Mouse (Mus musculus) macrophage (primary cell): ENCODE data around the gene Il4ra. TPM values are rescaled to one million over a fixed set of nuclear protein-coding genes. Genes with fewer than 3 reads are reported as not detected.

Experiments used
- H3K27ac ChIP-seq: fragments of 350-480 bp; formaldehyde crosslinking; 2 replicates; pipeline ENCODE4 v1.9.0; 2021
- H3K36me3 ChIP-seq: fragments of 350-480 bp; formaldehyde crosslinking; 2 replicates; pipeline ENCODE4 v1.9.0; 2021; ENCODE audit errors: inconsistent target
- H3K4me3 ChIP-seq: fragments of 350-480 bp; formaldehyde crosslinking; 2 replicates; pipeline ENCODE4 v1.9.0; 2021; ENCODE audit errors: inconsistent target
- H3K79me2 ChIP-seq: fragments of 350-480 bp; formaldehyde crosslinking; 2 replicates; pipeline ENCODE4 v1.9.0; 2021; ENCODE audit errors: inconsistent target
- WGBS: methylation state at CpG from one replicate; pipeline ENCODE4 v1.1.7; 2026; ENCODE audit warnings: inconsistent platforms; ENCODE audit not compliant: missing documents; 5-methylcytosine and 5-hydroxymethylcytosine counted together
- polyA plus RNA-seq: library from polyadenylated mRNA; stranded (reverse); fragments of 250-400 nt; gene quantifications from 3 replicates; pipeline ENCODE4 v1.2.4, GENCODE M21; 2018; ENCODE audit warnings: inconsistent platforms

Il4ra gene
- polyA plus RNA-seq, 1 experiment from 2014 or later = 95.1 TPM

GRCm38 (mm10) chr7:125606265-125607164 lies 54.6 kb downstream of the Il4ra start:
- Histone ChIP-seq H3K36me3 (peaks cover 15% of the 10 kb centered on the region; the same call in 1 of the 2 replicates), H3K4me3 (no peak overlapping the region; the same call in 1 of the 2 replicates), H3K27ac (no peak overlapping the region), H3K79me2 (peaks cover 89% of the 10 kb centered on the region; the same call in 1 of the 2 replicates)
- WGBS = 86% methylated on average over 2 of the region's 2 CpGs

DNA sequence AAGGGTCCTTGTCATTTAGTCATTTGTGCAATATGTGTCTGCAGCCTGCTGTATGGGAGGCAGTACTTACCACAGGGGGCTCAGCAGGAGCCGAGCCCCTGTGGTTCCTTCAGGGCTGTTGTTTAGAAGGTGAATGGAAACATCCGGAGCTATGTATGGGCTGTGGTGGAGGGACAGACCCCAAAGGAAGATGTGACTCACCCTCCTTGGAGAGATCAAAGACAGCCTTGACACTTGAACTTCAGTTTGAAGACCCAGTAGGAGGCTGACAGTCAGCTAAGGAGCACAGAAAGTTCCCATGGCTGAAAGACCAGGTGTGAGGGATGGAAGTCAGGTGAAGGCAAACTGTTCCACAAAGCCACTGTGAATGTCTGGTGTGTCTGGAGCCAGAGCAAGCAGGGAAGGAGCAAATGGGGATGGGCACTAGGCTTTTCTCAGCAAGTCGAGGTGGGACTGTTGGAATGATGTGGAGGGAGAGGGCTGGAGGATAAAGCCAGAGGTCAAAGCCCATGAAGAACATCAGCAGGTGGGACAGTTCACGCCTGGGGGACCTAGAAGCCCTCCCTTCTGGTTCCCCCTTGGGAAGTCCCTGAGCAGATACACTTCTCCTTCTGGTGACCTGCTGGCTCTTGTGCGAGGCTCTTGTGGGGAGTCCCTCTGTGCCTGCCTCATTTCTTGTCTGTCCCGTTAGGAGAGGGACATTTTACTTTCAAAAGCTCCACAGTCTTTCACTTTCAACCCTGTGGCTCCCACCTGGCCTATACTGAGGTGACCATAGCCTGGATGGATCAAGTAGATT lies 55.7 kb downstream of the Il4ra start:
- Histone ChIP-seq H3K27ac (no peak overlapping the region), H3K79me2 (peaks cover 96% of the 10 kb centered on the region; the same call in 1 of the 2 replicates), H3K36me3 (peaks cover 15% of the 10 kb centered on the region; the same call in 1 of the 2 replicates), H3K4me3 (no peak overlapping the region)
- WGBS = 35% methylated on average over 6 of the region's 6 CpGs

GRCm38 (mm10) chr7:125608183-125608688 lies 56.3 kb downstream of the Il4ra start:
- Histone ChIP-seq H3K27ac (no peak overlapping the region), H3K36me3 (peaks cover 15% of the 10 kb centered on the region; the same call in 1 of the 2 replicates), H3K4me3 (no peak overlapping the region), H3K79me2 (peaks cover 90% of the 10 kb centered on the region; the same call in 1 of the 2 replicates)
- 78% methylated on average over 4 of the region's 4 CpGs for WGBS

DNA sequence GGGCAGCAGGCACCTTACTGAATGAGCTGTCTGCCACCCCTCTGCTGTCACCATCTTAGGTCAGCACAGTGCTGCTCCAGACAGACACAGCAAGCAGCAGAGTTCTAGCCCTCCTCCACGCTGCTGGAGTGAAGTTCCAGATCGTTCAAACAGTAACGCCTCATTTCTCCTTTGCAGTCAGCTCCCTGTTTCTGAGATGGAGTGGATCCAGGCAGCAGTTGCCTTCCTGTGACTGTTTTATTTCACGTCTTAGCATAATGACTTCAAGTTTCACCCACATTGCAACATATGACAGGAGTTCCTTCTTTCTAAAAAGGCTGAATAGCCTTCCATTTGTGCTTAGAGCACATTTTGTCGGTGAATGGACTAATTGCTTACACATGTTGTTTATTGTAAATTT lies 61.7 kb downstream of the Il4ra start:
- Histone ChIP-seq H3K4me3 (no peak overlapping the region), H3K36me3 (peaks cover 15% of the 10 kb centered on the region; the same call in 1 of the 2 replicates), H3K79me2 (peaks cover 80% of the 10 kb centered on the region; the same call in 1 of the 2 replicates), H3K27ac (peak overlapping the region; percentile 86)
- 1% methylated on average over 5 of the region's 5 CpGs for WGBS

DNA sequence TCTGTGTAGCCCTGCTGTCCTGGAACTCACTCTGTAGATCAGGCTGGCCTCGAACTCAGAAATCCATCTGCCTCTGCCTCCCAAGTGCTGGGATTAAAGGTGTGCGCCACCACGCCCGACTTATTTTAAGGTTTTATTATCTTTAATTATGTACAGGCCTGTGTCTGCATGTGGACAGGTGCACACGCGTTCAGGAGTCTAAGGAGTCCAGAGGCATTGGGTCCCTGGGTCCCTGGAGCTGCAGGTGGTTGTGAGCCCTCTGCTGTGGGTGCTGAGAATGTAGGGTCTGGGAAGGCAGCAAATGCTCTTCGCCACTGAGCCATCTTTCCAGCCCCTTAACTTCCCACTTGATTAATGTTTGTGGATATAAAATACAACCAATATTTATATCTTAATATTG lies 63.5 kb downstream of the Il4ra start:
- WGBS = 99% methylated on average over 7 of the region's 7 CpGs

DNA sequence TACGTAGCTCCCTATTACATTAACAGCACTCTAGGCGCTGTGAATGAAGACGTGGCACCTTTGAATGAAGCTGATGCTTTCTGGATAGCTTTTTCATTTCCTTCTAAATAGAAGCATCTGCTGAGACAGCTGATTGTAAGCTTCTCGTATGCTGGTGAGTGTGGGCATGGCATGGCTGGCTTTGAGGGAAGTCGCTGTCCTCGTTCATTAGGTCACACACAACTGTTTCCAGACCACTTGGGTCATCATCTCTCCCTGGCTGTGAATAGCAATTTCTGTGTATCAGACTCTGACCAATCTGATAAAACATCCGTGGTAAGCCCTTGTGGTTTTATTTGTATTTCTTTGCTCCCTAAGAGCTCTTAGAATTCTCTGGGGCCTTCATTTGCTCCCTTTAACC lies 66.1 kb downstream of the Il4ra start:
- Histone ChIP-seq H3K36me3 (no peaks in the 10 kb centered on the region; the same call in 1 of the 2 replicates), H3K27ac (peak overlapping the region; percentile 81), H3K4me3 (no peak overlapping the region), H3K79me2 (peaks cover 86% of the 10 kb centered on the region; the same call in 1 of the 2 replicates)
- WGBS = 24% methylated on average over 7 of the region's 7 CpGs

More for the DNA sequence above, 63.5 kb downstream of the Il4ra start:
- H3K36me3 ChIP-seq = peaks cover 2% of the 10 kb centered on the region; the same call in 1 of the 2 replicates
- H3K27ac ChIP-seq = no peak overlapping the region
- peaks cover 80% of the 10 kb centered on the region; the same call in 1 of the 2 replicates for H3K79me2 ChIP-seq
- no peak overlapping the region for H3K4me3 ChIP-seq

DNA sequence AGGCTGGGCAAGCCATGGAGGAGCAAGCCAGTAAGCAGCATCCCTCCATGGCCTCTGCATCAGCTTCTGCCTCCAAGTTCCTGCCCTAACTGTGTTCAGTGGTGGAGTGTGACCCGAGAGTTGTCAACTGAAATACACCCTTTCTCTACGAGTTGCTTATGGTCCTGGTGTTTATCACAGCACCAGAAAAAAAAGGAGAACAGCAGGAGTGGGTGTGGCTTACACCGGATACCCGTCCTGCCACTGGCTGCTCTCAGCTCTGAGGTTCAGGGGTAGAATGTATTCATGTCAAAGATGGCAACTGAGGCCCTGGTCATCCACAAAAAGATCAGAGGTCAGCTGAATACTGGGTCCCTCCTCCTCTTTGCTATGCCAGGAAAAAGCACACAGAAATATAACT lies 68.2 kb downstream of the Il4ra start:
- 44% methylated on average over 4 of the region's 4 CpGs for WGBS
- H3K36me3 ChIP-seq = peaks cover 6% of the 10 kb centered on the region
- H3K79me2 ChIP-seq = peaks cover 84% of the 10 kb centered on the region; the same call in 1 of the 2 replicates
- no peak overlapping the region for H3K27ac ChIP-seq
- no peak overlapping the region for H3K4me3 ChIP-seq

DNA sequence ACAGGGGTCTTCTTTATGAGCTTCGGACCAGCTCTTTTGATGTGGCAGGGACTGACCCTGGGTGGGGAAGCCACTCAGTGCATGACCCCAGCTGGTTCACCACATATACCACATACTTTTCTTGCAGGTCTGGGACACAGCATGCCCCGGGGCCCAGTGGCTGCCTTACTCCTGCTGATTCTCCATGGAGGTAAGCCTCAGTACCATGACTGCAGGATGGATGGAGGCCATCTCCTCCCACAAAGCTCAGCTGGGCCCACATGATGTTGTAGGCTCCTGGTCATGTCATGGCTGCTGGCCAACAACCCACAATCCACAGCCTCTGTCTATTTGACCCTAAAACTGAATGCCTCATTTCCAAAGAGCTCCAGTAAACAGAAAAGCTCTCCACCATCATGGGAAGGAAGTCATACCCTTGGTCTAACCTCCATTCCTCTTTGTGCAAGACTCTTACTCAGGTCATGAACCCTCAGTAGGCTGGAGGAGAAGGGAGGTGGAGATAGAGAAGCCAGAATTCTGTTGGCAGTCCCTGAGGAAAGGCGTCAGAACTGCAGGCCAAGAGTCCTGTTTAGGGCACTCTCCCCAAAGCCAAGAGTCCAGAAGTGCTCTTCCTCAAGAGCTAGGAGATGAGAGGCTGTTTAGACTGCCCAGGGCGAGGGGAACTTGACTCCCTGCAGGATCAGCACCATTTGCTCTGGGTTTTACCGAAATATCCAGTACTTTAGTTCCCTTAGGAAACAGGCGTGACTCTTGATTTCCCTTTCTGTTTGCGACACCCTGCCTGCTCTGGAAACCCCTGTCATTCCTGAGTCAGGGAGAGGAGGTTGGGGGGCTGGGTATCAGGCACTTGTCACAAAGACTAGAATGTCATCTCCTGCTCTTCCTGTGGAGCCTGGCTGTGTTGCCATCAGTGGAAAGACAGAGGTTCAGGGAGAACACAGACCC lies 71.1 kb downstream of the Il4ra start:
- Histone ChIP-seq H3K27ac (peak overlapping the region; percentile 74), H3K36me3 (peaks cover 36% of the 10 kb centered on the region), H3K79me2 (peaks cover 57% of the 10 kb centered on the region; the same call in 1 of the 2 replicates), H3K4me3 (no peak overlapping the region)
- WGBS = 43% methylated on average over 7 of the region's 7 CpGs

- WGBS = 98% methylated on average over 4 of the region's 4 CpGs
- H3K79me2 ChIP-seq = peaks cover 37% of the 10 kb centered on the region; the same call in 1 of the 2 replicates
- H3K36me3 ChIP-seq = peaks cover 51% of the 10 kb centered on the region
- no peak overlapping the region for H3K27ac ChIP-seq
- no peak overlapping the region for H3K4me3 ChIP-seq
Observed at GRCm38 (mm10) chr7:125625219-125625618, 73.3 kb downstream of the Il4ra start.

- WGBS = 85% methylated on average over 7 of the region's 7 CpGs
- H3K27ac ChIP-seq = no peak overlapping the region
- H3K36me3 ChIP-seq = peaks cover 51% of the 10 kb centered on the region
- peaks cover 34% of the 10 kb centered on the region; the same call in 1 of the 2 replicates for H3K79me2 ChIP-seq
- no peak overlapping the region for H3K4me3 ChIP-seq
Observed at GRCm38 (mm10) chr7:125625829-125626228, 73.9 kb downstream of the Il4ra start.

Other genes starting within 250 kb of the Il4ra start
- gene Kdm8, start 107.4 kb upstream of the Il4ra start, polyA plus RNA-seq = 1.1 to 2.6 TPM (median 1.9 TPM) in 3 replicates
- 20.1 to 42.2 TPM (median 29.6 TPM) in 3 replicates for gene Nsmce1, start 60.5 kb upstream of the Il4ra start, polyA plus RNA-seq
- 34.1 to 93.4 TPM (median 46.8 TPM) in 3 replicates for gene Il21r, start 51.3 kb downstream of the Il4ra start, polyA plus RNA-seq
- gene Gtf3c1, start 155.7 kb downstream of the Il4ra start, polyA plus RNA-seq = 23.1 to 42.4 TPM (median 24.8 TPM) in 3 replicates
- 7.1 to 11.3 TPM (median 11.0 TPM) in 3 replicates for gene D430042O09Rik, start 155.8 kb downstream of the Il4ra start, polyA plus RNA-seq